8 mouse cellular contexts compared by ENCODE assay signal in genomic region chr4:149564452-149565407, GRCm38 (mm10). TPM values are rescaled to one million over a fixed set of nuclear protein-coding genes. Genes with fewer than 3 reads are reported as not detected.
DNase-seq lines count a peak whose midpoint lies in the region; ATAC-seq lines count a peak whose summit lies in the region.

No protein-coding gene starts in this region.

- no peak overlapping the region for H3K4me3 ChIP-seq in forebrain, embryonic 16.5 days (replicated peaks; ENCODE audit: low read length)
- H3K4me3 ChIP-seq in hindbrain, embryonic 11.5 days (ENCODE audit: low read depth, low read length) = no peak overlapping the region
- 0 out of 2 replicates have a peak overlapping the region, but pooled peaks have one; percentile 14 for H3K4me3 ChIP-seq in midbrain, embryonic 10.5 days

- peak overlapping the region; percentile 89 for H3K27ac ChIP-seq in forebrain, embryonic 16.5 days (ENCODE audit: low read length)
- H3K27ac ChIP-seq in hindbrain, embryonic 11.5 days (ENCODE audit: low read depth, low read length) = peak overlapping the region; percentile 56
- H3K27ac ChIP-seq in midbrain, embryonic 10.5 days (replicated peaks) = peak overlapping the region; percentile 63

- H3K9ac ChIP-seq in forebrain, embryonic 16.5 days (replicated peaks; ENCODE audit: low read depth, low read length) = no peak overlapping the region
- no peak overlapping the region for H3K9ac ChIP-seq in hindbrain, embryonic 11.5 days (ENCODE audit: low read depth, low read length)

- H3K9me3 ChIP-seq in forebrain, embryonic 16.5 days (ENCODE audit: control insufficient read depth, low read length) = no peaks in the 10 kb centered on the region
- no peaks in the 10 kb centered on the region for H3K9me3 ChIP-seq in hindbrain, embryonic 11.5 days (ENCODE audit: control insufficient read depth, low read length)
- peaks cover 4% of the 10 kb centered on the region; the same call in 1 of the 2 replicates for H3K9me3 ChIP-seq in midbrain, embryonic 10.5 days (replicated peaks)

- no peaks in the 10 kb centered on the region for H3K27me3 ChIP-seq in forebrain, embryonic 16.5 days (replicated peaks; ENCODE audit: control insufficient read depth, insufficient read depth, low read length)
- no peaks in the 10 kb centered on the region for H3K27me3 ChIP-seq in hindbrain, embryonic 11.5 days (ENCODE audit: control insufficient read depth, insufficient read depth, low read length)
- no peaks in the 10 kb centered on the region for H3K27me3 ChIP-seq in midbrain, embryonic 10.5 days (ENCODE audit: low read depth, poor library complexity, severe bottlenecking)

- WGBS in forebrain, embryonic 16.5 days = 46% methylated on average over 20 of the region's 20 CpGs
- WGBS in hindbrain, embryonic 11.5 days = 62% methylated on average over 20 of the region's 20 CpGs
- 79% methylated on average over 20 of the region's 20 CpGs for WGBS in midbrain, embryonic 10.5 days

- DNase-seq in NIH3T3 (ENCODE audit: low read depth) = peak; percentile 44
- peak; percentile 85 for DNase-seq in cerebellum, adult 11 months
- DNase-seq in hindbrain, embryonic 11.5 days (ENCODE audit: low spot score) = peak; percentile 73
- peak; percentile 57 for DNase-seq in layer of hippocampus, adult 9-11 months
- DNase-seq in midbrain, embryonic 10.5 days (ENCODE audit: low spot score) = no peak
- DNase-seq in telencephalon, adult 2 months (ENCODE audit: low read depth, low spot score) = peak; percentile 90
- no peak for DNase-seq in thymus, postnatal 25 days

- peaks cover 5% of the 10 kb centered on the region; the same call in 1 of the 2 replicates for H3K36me3 ChIP-seq in forebrain, embryonic 16.5 days (ENCODE audit: control insufficient read depth, insufficient read depth)
- no peaks in the 10 kb centered on the region for H3K36me3 ChIP-seq in hindbrain, embryonic 11.5 days (ENCODE audit: control insufficient read depth, insufficient read depth, low read length)
- H3K36me3 ChIP-seq in midbrain, embryonic 10.5 days = peaks cover 16% of the 10 kb centered on the region

- ATAC-seq in forebrain, embryonic 16.5 days = peak; percentile 39
- ATAC-seq in hindbrain, embryonic 11.5 days (ENCODE audit: low FRiP score) = peak; percentile 57

- H3K4me1 ChIP-seq in forebrain, embryonic 16.5 days (replicated peaks; ENCODE audit: control insufficient read depth, insufficient read depth, low read length) = peaks cover 27% of the 10 kb centered on the region
- peaks cover 10% of the 10 kb centered on the region; the same call in 1 of the 2 replicates for H3K4me1 ChIP-seq in hindbrain, embryonic 11.5 days (replicated peaks; ENCODE audit: control insufficient read depth, insufficient read depth, low read length)
- peaks cover 58% of the 10 kb centered on the region for H3K4me1 ChIP-seq in midbrain, embryonic 10.5 days

- H3K4me2 ChIP-seq in forebrain, embryonic 16.5 days (ENCODE audit: low read length) = peak overlapping the region; percentile 37
- no peak overlapping the region for H3K4me2 ChIP-seq in hindbrain, embryonic 11.5 days (replicated peaks; ENCODE audit: low read depth, low read length)

RNA-seq across cellular contexts. Expression of gene Clstn1, which starts 21.5 kb away (rescaled TPM):
- polyA plus RNA-seq in forebrain, embryonic 16.5 days (2015; fragmentation: Nextera tagmentation; extraction: Ambion mirVana) = 65.3 and 81.8 TPM in 2 replicates
- polyA plus RNA-seq in hindbrain, embryonic 11.5 days (2014; fragmentation: Nextera tagmentation; extraction: Ambion mirVana) = 33.0 and 42.6 TPM in 2 replicates
- polyA plus RNA-seq in midbrain, embryonic 10.5 days (2016; fragmentation: Nextera tagmentation; extraction: Ambion mirVana) = 17.5 and 29.8 TPM in 2 replicates

RNA-seq across cellular contexts. Expression of gene Ctnnbip1, which starts 46.7 kb away (rescaled TPM):
- polyA plus RNA-seq in forebrain, embryonic 16.5 days (2015; fragmentation: Nextera tagmentation; extraction: Ambion mirVana) = 94.1 and 105 TPM in 2 replicates
- polyA plus RNA-seq in hindbrain, embryonic 11.5 days (2014; fragmentation: Nextera tagmentation; extraction: Ambion mirVana) = 63.4 and 65.2 TPM in 2 replicates
- 54.8 and 56.6 TPM in 2 replicates for polyA plus RNA-seq in midbrain, embryonic 10.5 days (2016; fragmentation: Nextera tagmentation; extraction: Ambion mirVana)

Comparison
In these comparisons a context has a peak if more than half of its experiments do, and no peak if none do; other contexts are left out.
1. DNase-seq: peak in NIH3T3 (single experiment), cerebellum, adult 11 months (single experiment), hindbrain, embryonic 11.5 days (single experiment), layer of hippocampus, adult 9-11 months (single experiment) and telencephalon, adult 2 months (single experiment); none in midbrain, embryonic 10.5 days (single experiment) and thymus, postnatal 25 days (single experiment).
2. Peak in every context shown above with its lines, with median percentiles within 50 percentile points of each other: H3K27ac ChIP-seq.